Mouse (Mus musculus) lung, postnatal 0 days (tissue): ENCODE measurements around the gene Oas1f.
"Not testable (repeated sequence)": the region's sequence is repeated elsewhere in the genome, so short reads cannot be mapped to it uniquely, and the experiment has no call there.

Experiments used
- CTCF ChIP-seq: IDR thresholded peaks from 2 replicates; pipeline ENCODE4 v1.5.1; 2016; ENCODE audit warnings: antibody characterized with exemption, mild to moderate bottlenecking
- EP300 ChIP-seq: IDR thresholded peaks from 2 replicates; pipeline ENCODE4 v1.6.1; 2016; ENCODE audit warnings: antibody characterized with exemption, mild to moderate bottlenecking, control low read depth

GRCm38 (mm10) chr5:120906791-120907733 lies 59.9 kb downstream of the Oas1f start, which contains the start of gene Oas1a:
- TF ChIP-seq EP300, CTCF: not testable (repeated sequence)
